Mouse (Mus musculus) heart, embryonic 11.5 days (tissue): ENCODE measurements around the gene Cyp2j12. TPM values are rescaled to one million over a fixed set of nuclear protein-coding genes. Genes with fewer than 3 reads are reported as not detected.
"Not testable (repeated sequence)": the region's sequence is repeated elsewhere in the genome, so short reads cannot be mapped to it uniquely, and the experiment has no call there.

Experiments
- ATAC-seq: fragments of 200-750 bp; cut with Nextera tagmentation; replicated peaks from 2 replicates; pipeline ENCODE4 v1.8.0; 2017; ENCODE audit warnings: moderate library complexity; ENCODE audit not compliant: insufficient number of reproducible peaks, low FRiP score, low TSS enrichment
- H3K27ac ChIP-seq: fragments of 300-500 bp; sonication (generic); 2 replicates; pipeline ENCODE4 v1.5.1; 2014; ENCODE audit warnings: mild to moderate bottlenecking, low read depth, low read length
- H3K27me3 ChIP-seq: fragments of 300-500 bp; sonication (generic); 2 replicates; pipeline ENCODE4 v1.6.1; 2014; ENCODE audit warnings: mild to moderate bottlenecking, low read length, mixed read lengths; ENCODE audit not compliant: control insufficient read depth, insufficient read depth
- H3K36me3 ChIP-seq: fragments of 300-500 bp; sonication (generic); 2 replicates; pipeline ENCODE4 v1.6.1; 2014; ENCODE audit warnings: mild to moderate bottlenecking, low read length, moderate library complexity, mixed read lengths; ENCODE audit not compliant: control insufficient read depth, insufficient read depth
- H3K4me1 ChIP-seq: fragments of 300-500 bp; sonication (generic); 2 replicates; pipeline ENCODE4 v1.6.1; 2014; ENCODE audit warnings: low read length; ENCODE audit not compliant: control insufficient read depth, insufficient read depth
- H3K4me2 ChIP-seq: fragments of 300-500 bp; sonication (generic); 2 replicates; pipeline ENCODE4 v1.6.1; 2014; ENCODE audit warnings: mild to moderate bottlenecking, moderate library complexity
- H3K4me3 ChIP-seq: fragments of 300-500 bp; sonication (generic); 2 replicates; pipeline ENCODE4 v1.5.1; 2014; ENCODE audit warnings: low read depth, low read length
- H3K9ac ChIP-seq: fragments of 300-500 bp; sonication (generic); 2 replicates; pipeline ENCODE4 v1.6.1; 2014; ENCODE audit warnings: mild to moderate bottlenecking, low read depth, low read length, moderate library complexity
- H3K9me3 ChIP-seq: fragments of 300-500 bp; sonication (generic); replicated peaks from 2 replicates; pipeline ENCODE4 v1.6.1; 2016; ENCODE audit warnings: low read length; ENCODE audit not compliant: control insufficient read depth
- WGBS: fragments of 180-500 bp; shearing (Covaris S2); extraction: QIAGEN DNeasy Blood & Tissue Kit; methylation state at CpG from one replicate; pipeline ENCODE4 v1.1.7; 2014; ENCODE audit not compliant: insufficient replicate concordance; 5-methylcytosine and 5-hydroxymethylcytosine counted together
- polyA plus RNA-seq: library from polyadenylated mRNA; unstranded; fragments of >200 nt; fragmentation: Nextera tagmentation; extraction: Ambion mirVana; gene quantifications from 2 replicates; pipeline ENCODE4 v1.2.1, GENCODE M21; 2014

Cyp2j12 gene
- polyA plus RNA-seq = not detected in 2 replicates

DNA sequence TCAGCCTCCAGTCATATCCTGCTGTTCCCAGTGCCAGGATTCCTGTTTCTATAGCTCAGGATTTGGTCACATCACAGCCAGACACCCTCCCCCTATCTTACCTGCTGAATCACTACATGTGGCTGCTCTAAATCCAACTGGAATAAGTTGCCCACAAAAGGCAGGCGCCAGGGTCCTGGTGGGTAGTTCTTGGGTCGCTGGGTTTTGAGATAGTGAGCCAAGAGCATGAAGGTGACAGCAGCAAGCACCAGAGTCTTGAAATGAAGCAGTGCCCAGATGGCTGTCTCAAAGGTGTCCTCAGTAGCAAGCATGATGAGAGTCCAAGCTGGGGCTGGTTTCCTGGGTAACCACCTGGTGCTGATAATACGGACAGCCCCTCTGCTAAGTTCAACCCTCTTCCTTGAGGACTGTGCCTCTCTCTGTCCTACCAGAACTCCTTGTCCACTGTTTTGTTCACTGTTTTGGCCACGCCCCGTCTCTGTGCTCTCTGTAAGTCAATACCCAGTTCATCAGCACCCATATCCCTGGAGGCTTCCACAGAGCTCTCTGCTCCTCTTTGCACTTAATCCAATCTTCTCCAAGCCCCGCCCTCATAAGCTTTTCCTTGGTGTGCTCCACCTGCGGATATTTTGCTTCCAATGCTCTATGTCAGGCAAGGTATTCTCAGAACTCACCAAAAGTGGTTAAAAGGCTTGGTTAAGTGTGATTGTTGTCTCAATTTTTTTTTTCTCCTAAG, at the start of gene Cyp2j12:
Cyp2j12 (minus strand) TSS at position 421 of the 736 bp plus-strand sequence.
- H3K9ac ChIP-seq = no peak within 1 kb of the TSS
- H3K4me1 ChIP-seq = no peaks in the 10 kb centered on the region
- no peak within 1 kb of the TSS for H3K4me3 ChIP-seq
- no peaks in the 10 kb centered on the region for H3K27me3 ChIP-seq
- no peaks in the 10 kb centered on the region for H3K36me3 ChIP-seq
- 60% methylated on average over 7 of the region's 7 CpGs for WGBS
- no peak within 1 kb of the TSS for H3K27ac ChIP-seq
- H3K9me3 ChIP-seq = no peaks in the 10 kb centered on the region
- ATAC-seq = no peak
- H3K4me2 ChIP-seq = no peak within 1 kb of the TSS

- H3K9me3 ChIP-seq, H3K4me1 ChIP-seq, H3K4me3 ChIP-seq, H3K27me3 ChIP-seq, H3K27ac ChIP-seq, H3K36me3 ChIP-seq, H3K9ac ChIP-seq, H3K4me2 ChIP-seq, ATAC-seq: not testable (repeated sequence)
- 86% methylated on average over 5 of the region's 5 CpGs for WGBS
These were observed 48.4 kb upstream of the Cyp2j12 start for GRCm38 (mm10) chr4:96189321-96189720.

- H3K9me3 ChIP-seq, ATAC-seq, H3K4me2 ChIP-seq, H3K27ac ChIP-seq, H3K36me3 ChIP-seq, H3K4me1 ChIP-seq, H3K27me3 ChIP-seq, H3K9ac ChIP-seq, H3K4me3 ChIP-seq: not testable (repeated sequence)
- WGBS = 72% methylated on average over 2 of the region's 2 CpGs
These were observed 47.7 kb upstream of the Cyp2j12 start for GRCm38 (mm10) chr4:96188671-96189070.

GRCm38 (mm10) chr4:96188146-96188545, 47.2 kb upstream of the Cyp2j12 start:
- H3K27me3 ChIP-seq, H3K27ac ChIP-seq, ATAC-seq, H3K4me2 ChIP-seq, H3K4me1 ChIP-seq, H3K9ac ChIP-seq, H3K4me3 ChIP-seq, H3K36me3 ChIP-seq, H3K9me3 ChIP-seq: not testable (repeated sequence)
- 76% methylated on average over 2 of the region's 2 CpGs for WGBS

- H3K4me1 ChIP-seq, H3K4me3 ChIP-seq, H3K9ac ChIP-seq, H3K4me2 ChIP-seq, H3K9me3 ChIP-seq, H3K36me3 ChIP-seq, H3K27me3 ChIP-seq, H3K27ac ChIP-seq, ATAC-seq: not testable (repeated sequence)
- 80% methylated on average over 2 of the region's 2 CpGs for WGBS
These were observed 43.8 kb upstream of the Cyp2j12 start for GRCm38 (mm10) chr4:96184716-96185115.

GRCm38 (mm10) chr4:96162839-96163238, 21.9 kb upstream of the Cyp2j12 start:
- Histone ChIP-seq H3K27ac (no peak overlapping the region), H3K4me3 (no peak overlapping the region)
- 72% methylated on average over 1 of the region's 1 CpGs for WGBS

GRCm38 (mm10) chr4:96161575-96161974, 20.6 kb upstream of the Cyp2j12 start:
- H3K4me1 ChIP-seq = no peaks in the 10 kb centered on the region
- no peak for ATAC-seq
- no peaks in the 10 kb centered on the region for H3K36me3 ChIP-seq
- H3K27me3 ChIP-seq = no peaks in the 10 kb centered on the region
- 71% methylated on average over 1 of the region's 1 CpGs for WGBS
- no peak overlapping the region for H3K9ac ChIP-seq
- no peak overlapping the region for H3K27ac ChIP-seq
- no peaks in the 10 kb centered on the region for H3K9me3 ChIP-seq
- H3K4me2 ChIP-seq = no peak overlapping the region
- no peak overlapping the region for H3K4me3 ChIP-seq

More at GRCm38 (mm10) chr4:96162839-96163238, 21.9 kb upstream of the Cyp2j12 start:
- Histone ChIP-seq H3K4me2 (no peak overlapping the region), H3K27me3 (no peaks in the 10 kb centered on the region), H3K9me3 (no peaks in the 10 kb centered on the region), H3K9ac (no peak overlapping the region), H3K4me1 (no peaks in the 10 kb centered on the region), H3K36me3 (no peaks in the 10 kb centered on the region)
- no peak for ATAC-seq

DNA sequence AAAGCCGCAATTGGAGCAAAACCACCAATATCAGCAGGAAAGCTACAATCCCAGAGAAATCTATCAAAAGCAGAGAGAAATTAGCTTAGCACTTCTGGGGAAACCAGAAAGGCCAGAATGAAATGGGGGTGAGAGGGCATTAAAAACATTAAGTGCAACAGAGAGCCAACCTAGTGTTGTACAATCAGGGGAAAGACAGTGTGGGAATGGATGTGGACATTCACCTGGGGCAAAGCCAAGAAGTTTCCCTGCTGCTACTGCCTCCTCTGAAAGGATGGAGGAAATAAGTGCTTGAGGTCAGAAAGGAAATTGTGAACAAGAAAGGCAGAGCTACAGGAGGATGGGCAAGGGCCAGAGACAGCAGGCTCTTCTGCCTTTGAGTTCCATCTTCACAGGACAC, 1.7 kb downstream of the Cyp2j12 start:
- H3K9me3 ChIP-seq = no peaks in the 10 kb centered on the region
- no peaks in the 10 kb centered on the region for H3K27me3 ChIP-seq
- H3K4me2 ChIP-seq = no peak overlapping the region
- no peaks in the 10 kb centered on the region for H3K4me1 ChIP-seq
- no peak for ATAC-seq
- H3K36me3 ChIP-seq = no peaks in the 10 kb centered on the region
- H3K27ac ChIP-seq = no peak overlapping the region
- no peak overlapping the region for H3K9ac ChIP-seq
- H3K4me3 ChIP-seq = no peak overlapping the region
- 82% methylated on average over 1 of the region's 1 CpGs for WGBS

- H3K27me3 ChIP-seq = no peaks in the 10 kb centered on the region
- no peaks in the 10 kb centered on the region for H3K4me1 ChIP-seq
- H3K9me3 ChIP-seq = no peaks in the 10 kb centered on the region
- no peaks in the 10 kb centered on the region for H3K36me3 ChIP-seq
- H3K4me3 ChIP-seq = no peak overlapping the region
- WGBS = 72% methylated on average over 3 of the region's 3 CpGs
- ATAC-seq = no peak
- H3K9ac ChIP-seq = no peak overlapping the region
- no peak overlapping the region for H3K27ac ChIP-seq
- H3K4me2 ChIP-seq = no peak overlapping the region
These were observed 6.7 kb downstream of the Cyp2j12 start for GRCm38 (mm10) chr4:96134246-96134645.
